Mouse (Mus musculus) bone marrow, adult 2 months (tissue): ENCODE results near the gene Lrrfip2.

Experiments used
- CTCF ChIP-seq: fragments of 200-500 bp; IDR thresholded peaks from 2 replicates; pipeline ENCODE4 v1.5.1; 2011; ENCODE audit warnings: low read length, control low read depth; ENCODE audit not compliant: control insufficient read depth, insufficient read depth
- POLR2A ChIP-seq: fragments of 200-500 bp; IDR thresholded peaks from 2 replicates; pipeline ENCODE4 v1.6.1; 2011; ENCODE audit warnings: low read depth, mild to moderate bottlenecking, control low read depth, low read length, borderline replicate concordance; ENCODE audit not compliant: control insufficient read depth

DNA sequence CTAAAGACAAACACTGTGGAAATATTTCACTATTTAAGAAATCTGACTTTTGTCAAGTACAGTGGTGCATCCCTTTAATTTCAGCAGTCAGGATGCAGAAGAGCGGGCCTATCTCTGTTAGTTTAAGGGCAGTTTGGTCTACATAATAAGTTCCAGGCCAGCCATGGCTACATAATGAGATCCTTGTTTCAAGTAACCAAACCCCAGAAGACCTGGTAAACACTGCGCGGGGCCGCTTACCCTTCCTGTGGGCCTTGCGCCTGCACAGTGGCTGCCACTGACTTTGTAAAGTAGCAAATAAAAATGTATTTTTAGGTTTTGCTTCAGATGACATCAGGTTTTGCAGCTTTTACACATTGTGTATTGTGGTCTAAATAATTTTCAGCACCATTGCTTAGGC lies 106.0 kb downstream of the Lrrfip2 start:
- TF ChIP-seq CTCF: no peak
- no peak for TF ChIP-seq POLR2A
